Mouse (Mus musculus) ES-E14 (cell line): Measurements from ENCODE around the gene Mast4. TPM values are rescaled to one million over a fixed set of nuclear protein-coding genes. Genes with fewer than 3 reads are reported as not detected.

Experiments used
- DNase-seq: peaks from one replicate; pipeline ENCODE4 v3.0.0-alpha.2; 2013; ENCODE audit warnings: low read depth, low spot score
- H3K27ac ChIP-seq: 2 replicates; pipeline ENCODE4 v1.5.1; 2012; ENCODE audit warnings: low read depth, mild to moderate bottlenecking, low read length, moderate library complexity, mixed read lengths; ENCODE audit not compliant: poor library complexity, insufficient read depth, severe bottlenecking
- H3K36me3 ChIP-seq: 2 replicates; pipeline ENCODE4 v1.6.1; 2012; ENCODE audit warnings: mild to moderate bottlenecking, low read length, moderate library complexity, mixed read lengths; ENCODE audit not compliant: control insufficient read depth, poor library complexity, insufficient read depth, severe bottlenecking
- H3K4me1 ChIP-seq, 2 experiments: fragments of 150-350 bp in 1 of 2; sonication (generic) in 1 of 2; 2 replicates each; pipeline ENCODE4 v1.6.1; 2012; ENCODE audit warnings: low read length in 2 of 2, mild to moderate bottlenecking in 1 of 2, mixed read lengths in 1 of 2; ENCODE audit not compliant: control insufficient read depth in 2 of 2, insufficient read depth in 2 of 2, poor library complexity in 1 of 2
- H3K4me3 ChIP-seq, 2 experiments: fragments of 150-350 bp in 1 of 2; sonication (generic) in 1 of 2; 2 replicates each; pipeline ENCODE4 v1.5.1; 2012; ENCODE audit warnings: low read length in 2 of 2, low read depth in 1 of 2, mild to moderate bottlenecking in 1 of 2, mixed read lengths in 1 of 2; ENCODE audit not compliant: insufficient read depth in 1 of 2, poor library complexity in 1 of 2, severe bottlenecking in 1 of 2
- H3K9ac ChIP-seq: 2 replicates; pipeline ENCODE4 v1.6.1; 2012; ENCODE audit warnings: low read depth, mild to moderate bottlenecking, low read length, mixed read lengths; ENCODE audit not compliant: poor library complexity, insufficient read depth, severe bottlenecking
- H3K9me3 ChIP-seq: fragments of 150-350 bp; sonication (generic); 2 replicates; pipeline ENCODE4 v1.6.1; 2012; ENCODE audit warnings: low read depth, mild to moderate bottlenecking, low read length; ENCODE audit not compliant: control insufficient read depth, insufficient read depth
- CHD2 ChIP-seq: IDR thresholded peaks from 2 replicates; pipeline ENCODE4 v1.6.1; 2014; ENCODE audit warnings: mild to moderate bottlenecking, low read depth, low read length, inconsistent platforms
- HCFC1 ChIP-seq: IDR thresholded peaks from 2 replicates; pipeline ENCODE4 v1.6.1; 2012; ENCODE audit warnings: low read length, inconsistent platforms, borderline replicate concordance; ENCODE audit not compliant: insufficient read depth
- MAFK ChIP-seq: IDR thresholded peaks from 2 replicates; pipeline ENCODE4 v1.6.1; 2014; ENCODE audit warnings: mild to moderate bottlenecking, low read depth, low read length, inconsistent platforms; ENCODE audit not compliant: insufficient read depth
- ZC3H11A ChIP-seq: IDR thresholded peaks from 2 replicates; pipeline ENCODE4 v1.6.1; 2012; ENCODE audit warnings: low read depth, mild to moderate bottlenecking, inconsistent platforms, low read length, borderline replicate concordance
- ZNF384 ChIP-seq: IDR thresholded peaks from 2 replicates; pipeline ENCODE4 v1.6.1; 2012; ENCODE audit warnings: low read depth, low read length, inconsistent platforms
- in situ Hi-C, 2 experiments: fragments of 600-800 bp; cut with MboI; formaldehyde crosslinking; loops; one replicate each; pipeline ENCODE4 v1.15.1; 2025; ENCODE audit warnings: low sequenced_read_pairs in 2 of 2, inconsistent platforms in 1 of 2; ENCODE audit not compliant: unreplicated experiment in 2 of 2
- total RNA-seq: library from RNA; depleted of rRNA; stranded (reverse); fragments of 300-350 nt; gene quantifications from 2 replicates; pipeline ENCODE4 v1.2.3, GENCODE M21; 2012

Gene Mast4
- total RNA-seq, 1 experiment: 8.3 TPM

- H3K4me1 ChIP-seq: no peaks in the 10 kb centered on the region
- no peak overlapping the region for H3K9ac ChIP-seq
- in situ Hi-C loops: no loop called here
- no peak overlapping the region for H3K27ac ChIP-seq
- no peaks in the 10 kb centered on the region for H3K9me3 ChIP-seq
- no peak for DNase-seq
- no peak overlapping the region for H3K4me3 ChIP-seq
- TF ChIP-seq HCFC1 (no peak), ZNF384 (no peak), MAFK (no peak), ZC3H11A (no peak), CHD2 (no peak)
- H3K36me3 ChIP-seq: no peaks in the 10 kb centered on the region
These were observed 274.2 kb downstream of the Mast4 start for GRCm38 (mm10) chr13:103059995-103060652.

- Histone ChIP-seq H3K27ac (no peak overlapping the region), H3K4me1 (no peaks in the 10 kb centered on the region), H3K36me3 (no peaks in the 10 kb centered on the region), H3K4me3 (no peak overlapping the region), H3K9ac (no peak overlapping the region), H3K9me3 (no peaks in the 10 kb centered on the region)
- TF ChIP-seq CHD2: no peak
- TF ChIP-seq HCFC1: no peak
- no peak for TF ChIP-seq ZC3H11A
- TF ChIP-seq ZNF384: no peak
- TF ChIP-seq MAFK: no peak
- DNase-seq: no peak
- in situ Hi-C loops: no loop called here
These were observed 277.8 kb downstream of the Mast4 start for GRCm38 (mm10) chr13:103056451-103056850.

- no peaks in the 10 kb centered on the region for H3K9me3 ChIP-seq
These were observed 281.6 kb downstream of the Mast4 start for GRCm38 (mm10) chr13:103052661-103053060.

DNA sequence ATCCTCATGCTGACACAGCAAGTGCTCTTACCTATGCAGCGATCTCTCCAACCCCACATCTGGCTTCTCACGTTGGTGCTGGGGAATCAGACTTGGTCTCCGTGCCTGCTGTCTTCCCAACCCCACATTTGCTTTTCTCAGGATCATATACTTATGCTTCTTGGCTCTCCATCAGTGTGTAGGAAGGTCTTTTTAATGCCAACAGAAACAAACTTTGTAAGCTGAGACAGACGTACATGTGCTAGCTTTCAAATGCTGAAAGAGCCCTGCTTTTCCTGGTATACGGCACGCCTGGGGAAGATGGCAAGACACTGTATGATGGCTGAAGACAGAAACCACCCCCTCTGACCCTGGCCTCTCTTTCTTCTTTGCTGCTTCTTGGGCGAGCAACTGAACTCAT lies 285.3 kb downstream of the Mast4 start:
- TF ChIP-seq MAFK: no peak
- no peak for TF ChIP-seq ZNF384
- no peak for TF ChIP-seq ZC3H11A
- no peak for TF ChIP-seq HCFC1
- TF ChIP-seq CHD2: no peak
- Histone ChIP-seq H3K4me1 (no peaks in the 10 kb centered on the region), H3K27ac (no peak overlapping the region), H3K9ac (no peak overlapping the region), H3K9me3 (no peaks in the 10 kb centered on the region), H3K4me3 (no peak overlapping the region), H3K36me3 (no peaks in the 10 kb centered on the region)
- in situ Hi-C loops: no loop called here
- no peak for DNase-seq

More at GRCm38 (mm10) chr13:103052661-103053060, 281.6 kb downstream of the Mast4 start:
- H3K36me3 ChIP-seq: no peaks in the 10 kb centered on the region
- in situ Hi-C loops: no loop called here
- no peak overlapping the region for H3K27ac ChIP-seq
- H3K9ac ChIP-seq: no peak overlapping the region
- DNase-seq: no peak
- no peak for TF ChIP-seq ZC3H11A
- no peak for TF ChIP-seq CHD2
- no peak for TF ChIP-seq HCFC1
- no peak for TF ChIP-seq MAFK
- TF ChIP-seq ZNF384: no peak
- H3K4me3 ChIP-seq: no peak overlapping the region
- H3K4me1 ChIP-seq: no peaks in the 10 kb centered on the region

DNA sequence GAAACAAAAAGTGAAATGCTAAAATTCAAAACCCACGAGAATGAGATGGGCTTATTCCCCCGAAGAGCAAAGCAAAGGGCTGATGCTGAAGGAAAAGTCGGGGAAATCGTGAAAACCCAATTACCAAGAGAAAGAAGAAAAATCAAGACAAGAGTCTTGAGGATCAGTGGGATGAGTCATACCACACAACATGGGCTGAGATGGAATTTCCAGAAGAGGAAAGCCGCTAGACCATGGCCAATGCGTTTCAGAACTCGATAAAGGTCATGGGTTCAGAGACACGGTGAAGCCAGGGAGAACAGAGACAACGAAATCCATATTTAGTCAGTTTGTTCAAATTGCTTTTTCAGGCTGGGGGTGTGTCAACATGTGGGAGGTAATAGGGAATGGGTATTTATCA lies 290.6 kb downstream of the Mast4 start:
- Histone ChIP-seq H3K36me3 (no peaks in the 10 kb centered on the region), H3K4me3 (no peak overlapping the region), H3K27ac (no peak overlapping the region), H3K9ac (no peak overlapping the region), H3K9me3 (no peaks in the 10 kb centered on the region), H3K4me1 (no peaks in the 10 kb centered on the region)
- no peak for DNase-seq
- in situ Hi-C loops: no loop called here
- TF ChIP-seq HCFC1 (no peak), ZC3H11A (no peak), MAFK (no peak), CHD2 (no peak), ZNF384 (no peak)
